Mouse (Mus musculus): Measurements from ENCODE around the gene Desi1. TPM values are rescaled to one million over a fixed set of nuclear protein-coding genes. Genes with fewer than 3 reads are reported as not detected.

Desi1 gene
- 2.9 and 4.2 TPM in 2 replicates for polyA plus RNA-seq (2012)

- Histone ChIP-seq H3K4me3 (replicated peaks) (no peak within 1 kb of the TSS), H3K27me3 (ENCODE audit: control insufficient read depth) (no peaks in the 10 kb centered on the region), H3K9me3 (ENCODE audit: control insufficient read depth, low read length) (no peaks in the 10 kb centered on the region), H3K4me1 (ENCODE audit: control insufficient read depth) (no peaks in the 10 kb centered on the region; the same call in 1 of the 2 replicates), H3K36me3 (ENCODE audit: control insufficient read depth) (peaks cover 92% of the 10 kb centered on the region)
- TF ChIP-seq GATA1 (IDR thresholded peaks at IDR 0.05; ENCODE audit: low read length): no peak
- no peak for TF ChIP-seq TAL1 (IDR thresholded peaks at IDR 0.05; ENCODE audit: low read length)
These were observed at the start of gene Desi1 for GRCm38 (mm10) chr15:82033762-82034161. Gene Desi1 (minus strand): TSS chr15:82033862.

GRCm38 (mm10) chr15:82081161-82081560 lies 47.5 kb upstream of the Desi1 start:
- no peaks in the 10 kb centered on the region for H3K9me3 ChIP-seq (ENCODE audit: control insufficient read depth, low read length)
- H3K27me3 ChIP-seq (ENCODE audit: control insufficient read depth): 0 out of 2 replicates have a peak, but pooled peaks cover 7% of the 10 kb centered on the region
- TF ChIP-seq TAL1 (IDR thresholded peaks at IDR 0.05; ENCODE audit: low read length) (no peak), GATA1 (IDR thresholded peaks at IDR 0.05; ENCODE audit: low read length) (no peak)
- no peak overlapping the region for H3K4me3 ChIP-seq (replicated peaks)
- no peaks in the 10 kb centered on the region for H3K4me1 ChIP-seq (ENCODE audit: control insufficient read depth)
- no peaks in the 10 kb centered on the region for H3K36me3 ChIP-seq (ENCODE audit: control insufficient read depth)

- H3K9me3 ChIP-seq (ENCODE audit: control insufficient read depth, low read length): no peaks in the 10 kb centered on the region
These were observed 46.2 kb upstream of the Desi1 start for GRCm38 (mm10) chr15:82079883-82080282.

GRCm38 (mm10) chr15:82073490-82073889 lies 39.8 kb upstream of the Desi1 start:
- Histone ChIP-seq H3K27me3 (ENCODE audit: control insufficient read depth) (peaks cover 32% of the 10 kb centered on the region), H3K9me3 (ENCODE audit: control insufficient read depth, low read length) (peaks cover 6% of the 10 kb centered on the region; the same call in 1 of the 2 replicates), H3K4me1 (ENCODE audit: control insufficient read depth) (no peaks in the 10 kb centered on the region; the same call in 1 of the 2 replicates), H3K36me3 (ENCODE audit: control insufficient read depth) (no peaks in the 10 kb centered on the region), H3K4me3 (replicated peaks) (no peak overlapping the region)
- TF ChIP-seq GATA1 (IDR thresholded peaks at IDR 0.05; ENCODE audit: low read length): no peak
- no peak for TF ChIP-seq TAL1 (IDR thresholded peaks at IDR 0.05; ENCODE audit: low read length)

More at GRCm38 (mm10) chr15:82079883-82080282, 46.2 kb upstream of the Desi1 start:
- peaks cover 9% of the 10 kb centered on the region; the same call in 1 of the 2 replicates for H3K27me3 ChIP-seq (ENCODE audit: control insufficient read depth)
- H3K4me3 ChIP-seq (replicated peaks): no peak overlapping the region
- TF ChIP-seq TAL1 (IDR thresholded peaks at IDR 0.05; ENCODE audit: low read length) (no peak), GATA1 (IDR thresholded peaks at IDR 0.05; ENCODE audit: low read length) (no peak)
- H3K4me1 ChIP-seq (ENCODE audit: control insufficient read depth): no peaks in the 10 kb centered on the region
- no peaks in the 10 kb centered on the region for H3K36me3 ChIP-seq (ENCODE audit: control insufficient read depth)

- TF ChIP-seq GATA1 (IDR thresholded peaks at IDR 0.05; ENCODE audit: low read length) (no peak), TAL1 (IDR thresholded peaks at IDR 0.05; ENCODE audit: low read length) (no peak)
- Histone ChIP-seq H3K9me3 (ENCODE audit: control insufficient read depth, low read length) (peaks cover 6% of the 10 kb centered on the region; the same call in 1 of the 2 replicates), H3K4me3 (replicated peaks) (no peak overlapping the region), H3K36me3 (ENCODE audit: control insufficient read depth) (no peaks in the 10 kb centered on the region), H3K27me3 (ENCODE audit: control insufficient read depth) (peaks cover 37% of the 10 kb centered on the region), H3K4me1 (ENCODE audit: control insufficient read depth) (no peaks in the 10 kb centered on the region; the same call in 1 of the 2 replicates)
These were observed 38.3 kb upstream of the Desi1 start for GRCm38 (mm10) chr15:82071816-82072469.

GRCm38 (mm10) chr15:82069898-82070297 lies 36.2 kb upstream of the Desi1 start, which contains the start of gene Mei1:
Gene Mei1 (plus strand): TSS chr15:82069996.
- Histone ChIP-seq H3K27me3 (ENCODE audit: control insufficient read depth) (peaks cover 40% of the 10 kb centered on the region), H3K9me3 (ENCODE audit: control insufficient read depth, low read length) (peaks cover 6% of the 10 kb centered on the region; the same call in 1 of the 2 replicates), H3K4me3 (replicated peaks) (no peak within 1 kb of the TSS), H3K4me1 (ENCODE audit: control insufficient read depth) (no peaks in the 10 kb centered on the region; the same call in 1 of the 2 replicates), H3K36me3 (ENCODE audit: control insufficient read depth) (no peaks in the 10 kb centered on the region)
- no peak for TF ChIP-seq GATA1 (IDR thresholded peaks at IDR 0.05; ENCODE audit: low read length)
- no peak for TF ChIP-seq TAL1 (IDR thresholded peaks at IDR 0.05; ENCODE audit: low read length)

- TF ChIP-seq TAL1 (IDR thresholded peaks at IDR 0.05; ENCODE audit: low read length) (no peak), GATA1 (IDR thresholded peaks at IDR 0.05; ENCODE audit: low read length) (no peak)
- Histone ChIP-seq H3K9me3 (ENCODE audit: control insufficient read depth, low read length) (peaks cover 6% of the 10 kb centered on the region; the same call in 1 of the 2 replicates), H3K36me3 (ENCODE audit: control insufficient read depth) (no peaks in the 10 kb centered on the region), H3K27me3 (ENCODE audit: control insufficient read depth) (peaks cover 66% of the 10 kb centered on the region), H3K4me1 (ENCODE audit: control insufficient read depth) (no peaks in the 10 kb centered on the region; the same call in 1 of the 2 replicates), H3K4me3 (replicated peaks) (no peak overlapping the region)
These were observed 31.8 kb upstream of the Desi1 start for GRCm38 (mm10) chr15:82065511-82065910.

- TF ChIP-seq TAL1 (IDR thresholded peaks at IDR 0.05; ENCODE audit: low read length): no peak
- no peak for TF ChIP-seq GATA1 (IDR thresholded peaks at IDR 0.05; ENCODE audit: low read length)
- no peaks in the 10 kb centered on the region for H3K36me3 ChIP-seq (ENCODE audit: control insufficient read depth)
- H3K4me1 ChIP-seq (ENCODE audit: control insufficient read depth): no peaks in the 10 kb centered on the region
- H3K27me3 ChIP-seq (ENCODE audit: control insufficient read depth): peaks cover 64% of the 10 kb centered on the region
- H3K4me3 ChIP-seq (replicated peaks): no peak overlapping the region
- H3K9me3 ChIP-seq (ENCODE audit: control insufficient read depth, low read length): no peaks in the 10 kb centered on the region
These were observed 30.2 kb upstream of the Desi1 start for GRCm38 (mm10) chr15:82063909-82064308.

GRCm38 (mm10) chr15:82058719-82059201 lies 25.1 kb upstream of the Desi1 start, which contains the start of gene 4930407I10Rik:
Gene 4930407I10Rik (plus strand): TSS chr15:82059151.
- peaks cover 43% of the 10 kb centered on the region for H3K27me3 ChIP-seq (ENCODE audit: control insufficient read depth)
- H3K4me3 ChIP-seq (replicated peaks): no peak within 1 kb of the TSS
- H3K9me3 ChIP-seq (ENCODE audit: control insufficient read depth, low read length): no peaks in the 10 kb centered on the region
- H3K36me3 ChIP-seq (ENCODE audit: control insufficient read depth): no peaks in the 10 kb centered on the region
- TF ChIP-seq GATA1 (IDR thresholded peaks at IDR 0.05; ENCODE audit: low read length): no peak
- TF ChIP-seq TAL1 (IDR thresholded peaks at IDR 0.05; ENCODE audit: low read length): no peak
- H3K4me1 ChIP-seq (ENCODE audit: control insufficient read depth): no peaks in the 10 kb centered on the region
